Comparison of ENCODE assay signal across 12 mouse cellular contexts in genomic region chr15:8994608-8995277, GRCm38 (mm10). TPM values are rescaled to one million over a fixed set of nuclear protein-coding genes. Genes with fewer than 3 reads are reported as not detected.
DNase-seq lines count a peak whose midpoint lies in the region; ATAC-seq and TF ChIP-seq lines count a peak whose summit lies in the region.
"Had no signal": no experiment of that assay in that cellular context is flagged by ENCODE, and none has a peak within 500 bp of the region (broad histone marks: within the 10 kb centered on the region; RNA-seq: fewer than 3 reads in every experiment).

No protein-coding gene starts in this region.

- H3K4me1 ChIP-seq in lung, postnatal 0 days (ENCODE audit: insufficient read depth, low read depth, low read length): no peaks in the 10 kb centered on the region
- H3K4me1 ChIP-seq in forebrain, embryonic 13.5 days: no peaks in the 10 kb centered on the region

- no peak overlapping the region for H3K4me2 ChIP-seq in lung, postnatal 0 days (replicated peaks; ENCODE audit: low read depth, low read length)
- no peak overlapping the region for H3K4me2 ChIP-seq in forebrain, embryonic 13.5 days

- no peaks in the 10 kb centered on the region for H3K27me3 ChIP-seq in lung, postnatal 0 days (replicated peaks; ENCODE audit: insufficient read depth, low read length)
- H3K27me3 ChIP-seq in forebrain, embryonic 13.5 days: no peaks in the 10 kb centered on the region

- ATAC-seq in lung, postnatal 0 days: no peak
- no peak for ATAC-seq in forebrain, embryonic 13.5 days

- 68% methylated on average over 8 of the region's 8 CpGs for whole genome bisulfite sequencing in lung, postnatal 0 days
- 70% methylated on average over 8 of the region's 8 CpGs for WGBS in forebrain, embryonic 13.5 days

- H3K36me3 ChIP-seq in lung, postnatal 0 days (ENCODE audit: insufficient read depth, low read length): no peaks in the 10 kb centered on the region
- H3K36me3 ChIP-seq in forebrain, embryonic 13.5 days (ENCODE audit: poor library complexity, severe bottlenecking): no peaks in the 10 kb centered on the region
- H3K36me3 ChIP-seq: G1E had no signal

- no peak overlapping the region for H3K27ac ChIP-seq in gastrocnemius, adult 2 months
- no peak overlapping the region for H3K27ac ChIP-seq in lung, postnatal 0 days (ENCODE audit: low read length)
- no peak overlapping the region for H3K27ac ChIP-seq in forebrain, embryonic 13.5 days
- H3K27ac ChIP-seq: macrophage had no signal

- H3K9ac ChIP-seq in lung, postnatal 0 days (replicated peaks; ENCODE audit: low read depth): no peak overlapping the region
- H3K9ac ChIP-seq in forebrain, embryonic 13.5 days: no peak overlapping the region

- intact Hi-C loops in gastrocnemius, adult 2 months (cut with DNase I): no loop called here

- TF ChIP-seq EP300 in lung, postnatal 0 days (IDR thresholded peaks at IDR 0.05): no peak

- DNase-seq in gastrocnemius, adult 2 months: no peak
- DNase-seq in gastrocnemius, adult 18-20 months (ENCODE audit: low spot score): no peak
- no peak for DNase-seq in lung, postnatal 0 days (ENCODE audit: low spot score)
- no peak for DNase-seq in lung, postnatal 36 days
- DNase-seq in adrenal gland, postnatal 25 days: peak; percentile 48
- peak; percentile 25 to 55 for DNase-seq in right cerebral cortex, postnatal 10 days (ENCODE audit: low spot score in 2 of 2)
- no peak for DNase-seq in urinary bladder, postnatal 36 days (ENCODE audit: low spot score in 2 of 2)
- DNase-seq: heart, postnatal 36 days had no signal

- TF ChIP-seq CTCF in gastrocnemius, adult 2 months (IDR thresholded peaks at IDR 0.05): peak; percentile 7; the same call in 1 of the 2 replicates
- peak; percentile 35 for TF ChIP-seq CTCF in lung, postnatal 0 days (IDR thresholded peaks at IDR 0.05)

- no peak overlapping the region for H3K4me3 ChIP-seq in gastrocnemius, adult 2 months
- no peak overlapping the region for H3K4me3 ChIP-seq in lung, postnatal 0 days (ENCODE audit: low read depth, low read length)
- no peak overlapping the region for H3K4me3 ChIP-seq in forebrain, embryonic 13.5 days

- no peaks in the 10 kb centered on the region for H3K9me3 ChIP-seq in lung, postnatal 0 days (ENCODE audit: low read length)
- no peaks in the 10 kb centered on the region for H3K9me3 ChIP-seq in forebrain, embryonic 13.5 days (replicated peaks)
- H3K9me3 ChIP-seq: G1E had no signal

RNA-seq across cellular contexts. Expression of gene Ranbp3l, which starts 27.0 kb away (rescaled TPM):
- under 1 TPM in 1 of 2 experiments, not detected in 1; 0.20 TPM for total RNA-seq in gastrocnemius, adult 2 months (2021)
- total RNA-seq in gastrocnemius, adult 18-20 months (2021): under 1 TPM in 1 of 2 experiments, not detected in 1; 0.19 TPM
- polyA plus RNA-seq in lung, postnatal 0 days (2015; fragmentation: Nextera tagmentation; extraction: Ambion mirVana): 0.25 and 0.37 TPM in 2 replicates
- not detected in 2 replicates for total RNA-seq in adrenal gland, postnatal 25 days (2021)
- 2.8 and 4.5 TPM in 2 replicates for polyA plus RNA-seq in forebrain, embryonic 13.5 days (2015; fragmentation: Nextera tagmentation; extraction: Ambion mirVana)
- total RNA-seq: heart, postnatal 36 days; neutrophil, adult 5-6 weeks had no signal
- polyA plus RNA-seq: G1E, macrophage had no signal

Comparison
In these comparisons a context has a peak if more than half of its experiments do, and no peak if none do; other contexts are left out.
1. DNase-seq: peak in adrenal gland, postnatal 25 days (single experiment) and right cerebral cortex, postnatal 10 days (2 of 2); none in gastrocnemius, adult 2 months (single experiment), gastrocnemius, adult 18-20 months (single experiment), lung, postnatal 0 days (single experiment), lung, postnatal 36 days (single experiment) and urinary bladder, postnatal 36 days (0 of 2).